Mouse (Mus musculus) frontal cortex, postnatal 14 days (tissue): ENCODE results near the gene Stx11.

Source experiments
- DNase-seq, 2 experiments: peaks; one replicate each; pipeline ENCODE4 v3.0.0; 2022; ENCODE audit warnings: low spot score in 2 of 2

Stx11 gene

DNA sequence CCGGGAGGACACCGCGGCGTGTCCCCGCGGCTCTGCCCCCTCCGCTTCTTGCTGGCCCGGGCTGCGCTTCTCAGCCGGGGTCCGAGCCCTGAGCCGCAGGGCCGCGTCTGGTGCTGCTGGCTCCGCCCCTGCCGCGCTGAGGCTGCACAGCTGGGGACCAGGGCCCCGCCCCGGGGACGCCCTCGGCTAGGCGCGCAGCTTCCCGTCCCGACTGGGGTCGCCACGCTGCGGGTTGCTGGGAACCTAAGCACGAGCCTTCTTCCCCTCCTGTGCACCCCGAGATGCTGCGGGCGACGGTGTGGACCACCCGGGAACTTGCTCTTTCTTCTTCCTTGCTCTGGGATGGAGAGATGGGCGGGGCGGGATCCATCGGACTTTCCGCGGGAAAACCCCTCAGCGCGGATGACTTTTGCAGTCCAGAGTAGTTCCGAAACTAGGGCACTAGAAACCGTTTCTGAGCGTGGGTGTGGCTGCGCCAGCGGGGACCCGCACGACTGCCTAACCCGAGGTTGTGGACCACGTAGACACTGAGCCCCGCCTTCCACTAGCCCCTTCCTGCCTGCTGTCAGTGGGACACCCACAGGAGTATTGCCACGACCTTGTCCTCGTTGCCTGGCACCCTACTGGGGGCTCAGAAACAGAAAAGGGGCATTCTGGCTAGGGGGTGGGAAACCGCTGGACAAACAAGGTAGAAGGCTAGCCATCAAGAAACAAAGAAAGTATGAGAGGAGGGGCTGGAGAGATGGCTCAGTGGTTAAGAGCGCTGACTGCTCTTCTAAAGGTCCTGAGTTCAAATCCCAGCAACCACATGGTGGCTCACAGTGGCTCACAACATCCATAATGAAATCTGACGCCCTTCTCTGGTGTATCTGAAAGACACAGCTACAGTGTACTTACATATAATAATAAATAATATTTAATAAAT is at the start of gene Stx11:
Stx11 (minus strand) TSS at position 148 of the 925 bp plus-strand sequence.
- DNase-seq, result no peak

DNA sequence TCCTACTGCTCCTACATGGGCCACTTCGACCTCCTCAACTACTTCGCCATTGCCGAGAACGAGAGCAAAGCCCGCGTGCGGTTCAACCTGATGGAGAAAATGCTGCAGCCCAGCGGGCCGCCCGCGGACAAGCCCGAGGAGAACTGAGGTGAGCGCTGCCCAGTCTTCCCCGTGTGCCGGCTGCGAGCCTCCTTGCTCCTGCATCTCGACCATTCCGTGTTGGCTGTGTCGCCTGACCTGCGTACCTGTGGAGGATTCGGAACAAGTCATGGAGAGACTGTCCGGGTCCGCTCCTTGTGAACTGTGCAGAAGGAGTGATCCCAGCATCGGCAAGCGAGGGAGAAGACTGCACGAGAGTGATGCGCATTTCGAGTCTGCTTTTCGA is 44.6 kb upstream of the Stx11 start:
- no peak for DNase-seq

DNA sequence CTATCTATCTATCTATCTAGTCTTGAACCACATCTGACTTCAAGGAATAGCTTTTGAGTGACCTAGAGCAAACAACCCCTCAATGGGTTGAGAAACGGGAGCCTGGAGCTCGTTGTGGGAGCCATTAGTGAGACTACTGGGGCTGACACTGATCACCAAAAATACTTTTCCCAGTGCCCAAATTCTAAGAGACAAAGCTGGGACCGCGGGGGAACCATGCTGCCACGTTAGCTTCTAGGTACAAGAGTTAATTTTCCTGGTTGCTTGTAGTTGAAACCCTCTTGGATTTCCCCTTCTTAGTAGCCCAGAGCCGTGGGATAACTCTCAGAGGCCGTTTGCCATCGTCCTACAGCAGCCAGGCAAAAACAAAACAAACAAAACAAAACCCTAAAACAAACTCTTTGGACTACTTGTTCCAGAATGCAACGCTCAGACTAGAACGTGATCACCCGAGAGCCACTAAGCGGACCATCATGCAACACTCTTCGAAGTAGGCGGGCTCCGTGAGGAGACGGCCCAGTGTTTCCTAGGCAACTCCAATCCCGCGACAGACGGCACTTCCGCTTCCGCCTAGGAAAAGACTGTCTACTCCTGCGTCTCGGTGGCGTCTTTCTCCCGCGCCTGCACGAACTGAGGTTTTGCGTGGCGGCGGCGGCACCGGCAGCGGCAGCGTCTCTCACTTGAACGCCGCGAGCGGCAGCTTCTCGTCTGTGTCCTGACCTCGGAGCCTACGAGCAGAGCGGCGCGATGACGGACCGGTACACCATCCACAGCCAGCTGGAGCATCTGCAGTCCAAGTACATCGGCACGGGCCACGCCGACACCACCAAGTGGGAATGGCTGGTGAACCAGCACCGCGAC is 44.0 kb upstream of the Stx11 start:
- peak; percentile 95 for DNase-seq

DNA sequence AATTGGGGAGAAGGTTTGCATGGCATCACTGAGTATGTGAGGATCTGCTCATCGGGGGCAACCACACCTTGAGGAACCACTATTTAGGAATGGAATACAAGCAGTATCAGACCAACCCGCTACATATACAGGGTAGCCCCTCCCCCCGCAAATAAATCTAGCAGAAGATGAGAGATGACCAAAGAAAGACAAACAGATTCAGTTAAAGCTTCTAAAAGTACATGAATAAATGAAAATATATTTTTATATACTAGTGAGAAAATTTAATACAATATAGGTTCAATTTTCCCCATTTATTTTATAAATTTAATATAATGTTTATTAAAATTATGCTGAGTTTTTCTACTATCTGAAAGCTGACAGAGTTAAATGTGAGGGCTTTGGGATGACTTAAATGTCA is 40.9 kb upstream of the Stx11 start, which contains the start of gene Sf3b5:
Sf3b5 (plus strand) TSS at position 301 of the 400 bp plus-strand sequence.
- DNase-seq, result no peak

DNA sequence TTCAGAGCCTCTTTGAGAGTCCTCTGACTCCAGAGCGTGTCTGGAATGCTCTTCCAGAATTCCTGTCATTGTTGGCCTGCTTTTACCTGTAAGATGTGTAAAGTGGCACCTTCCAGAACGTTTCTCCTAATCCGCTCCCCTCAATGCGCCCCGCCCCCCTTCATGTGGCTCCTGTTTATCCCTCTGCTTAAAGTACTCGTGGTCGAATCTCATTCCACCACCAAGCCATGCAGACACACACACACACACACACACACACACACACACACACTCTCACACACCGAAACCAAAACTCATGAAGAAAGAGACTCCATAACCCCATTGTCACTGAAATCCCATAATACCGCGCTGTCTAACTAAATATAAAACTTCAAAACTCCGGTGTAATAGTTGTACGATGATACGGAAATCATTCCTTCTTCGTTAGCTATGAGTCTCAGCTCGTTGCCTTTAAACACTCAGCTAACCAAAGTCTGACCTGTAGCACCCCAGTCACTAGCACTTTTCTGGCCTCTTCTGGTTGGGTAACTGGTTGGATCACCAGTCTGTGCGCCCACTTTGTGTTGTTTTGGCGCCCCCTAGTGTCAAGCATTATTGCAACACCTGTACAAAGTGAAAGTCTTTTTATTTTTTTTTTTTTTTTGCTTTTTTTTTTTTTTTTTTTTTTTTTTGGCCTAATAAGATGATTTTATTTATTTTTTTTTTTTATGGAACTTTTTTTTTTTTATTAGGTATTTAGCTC is 32.8 kb upstream of the Stx11 start:
- DNase-seq, result peak in 1 of 2 experiments; percentile 70

DNA sequence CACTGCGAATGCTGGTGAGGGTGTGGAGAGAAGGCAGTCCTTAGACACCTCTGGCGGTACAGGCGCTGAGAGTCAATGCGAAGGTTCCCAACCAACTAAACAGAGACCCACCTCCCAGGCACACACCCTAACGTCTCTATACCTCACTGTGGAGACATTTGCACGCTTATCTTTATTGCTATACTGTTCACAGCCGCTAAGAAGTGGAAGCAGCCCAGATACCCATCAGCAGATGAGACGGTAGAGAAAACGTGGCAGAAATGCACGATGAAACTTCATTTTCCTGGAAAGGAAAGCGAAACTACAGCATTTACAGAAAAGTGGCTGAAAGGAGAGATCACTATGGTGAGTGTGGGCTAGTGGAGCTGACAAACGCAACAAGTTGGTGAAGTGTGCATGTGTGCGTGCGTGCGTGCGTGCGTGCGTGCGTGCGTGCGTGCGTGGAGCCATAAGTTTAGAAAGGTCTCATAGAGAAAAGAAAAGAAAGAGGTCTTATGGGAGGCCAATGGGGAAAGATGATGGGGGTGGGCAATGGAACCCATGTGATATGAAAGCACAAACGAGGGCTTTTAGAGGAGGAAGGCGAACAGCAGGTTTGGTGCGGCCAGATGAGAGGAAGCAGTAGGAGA is 29.4 kb upstream of the Stx11 start:
- DNase-seq, result no peak

DNA sequence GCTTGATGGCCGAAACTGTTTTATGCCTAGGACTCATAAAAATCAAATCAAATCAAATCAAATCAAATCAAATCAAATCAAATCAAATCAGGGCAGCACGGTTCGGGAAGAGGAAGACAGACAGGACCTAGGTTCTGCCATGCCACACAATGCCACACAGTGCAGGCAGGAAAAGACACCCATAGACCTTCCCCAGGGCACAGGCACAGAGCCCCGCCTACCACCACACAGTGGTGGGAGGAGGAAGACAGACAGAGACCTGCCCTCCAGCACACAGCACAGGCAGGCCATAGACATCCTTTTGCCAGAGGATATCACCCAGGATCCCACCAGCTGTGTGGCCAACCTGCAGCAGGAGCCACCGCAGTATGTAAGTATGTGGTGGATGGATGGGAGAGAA is 27.9 kb upstream of the Stx11 start:
- DNase-seq, result no peak

DNA sequence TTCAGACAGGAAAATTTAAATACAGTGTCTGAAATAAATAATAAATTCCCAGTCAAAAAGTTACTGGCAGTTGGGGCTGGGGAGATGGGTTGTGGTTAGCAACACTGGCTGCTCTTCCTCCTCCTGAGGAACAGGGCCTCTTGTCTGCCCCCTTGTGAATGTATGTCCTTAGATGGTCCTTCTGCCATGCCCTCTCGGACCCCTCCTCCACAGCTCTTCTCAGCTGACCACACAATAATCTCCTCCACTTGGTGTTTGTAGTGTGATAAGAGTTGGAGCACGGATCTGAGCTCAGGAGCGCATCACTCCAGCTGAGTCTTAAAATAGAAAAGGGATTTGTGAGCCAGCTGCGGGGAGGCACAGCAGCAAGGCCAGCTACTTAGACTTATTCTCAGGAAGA is 22.8 kb upstream of the Stx11 start:
- DNase-seq, result no peak

DNA sequence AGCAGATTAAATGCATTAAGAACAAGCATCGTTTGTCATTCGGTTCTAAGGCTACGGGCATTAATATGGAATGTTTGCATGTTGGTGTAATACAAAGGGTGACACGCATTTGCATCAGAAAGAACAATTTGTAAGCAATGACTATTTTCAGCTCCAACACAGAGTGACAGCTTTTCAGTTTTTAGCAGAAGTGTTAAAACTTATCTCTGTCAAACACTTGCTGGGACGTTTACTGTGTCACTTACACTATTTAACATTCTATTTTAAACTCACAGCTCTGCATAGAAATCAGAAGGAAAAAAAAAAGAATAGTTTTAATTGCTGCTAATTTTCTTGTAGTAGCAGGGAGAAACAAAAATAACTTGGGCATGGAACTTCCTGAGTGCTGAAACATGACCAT is 22.4 kb upstream of the Stx11 start:
- DNase-seq, result no peak

DNA sequence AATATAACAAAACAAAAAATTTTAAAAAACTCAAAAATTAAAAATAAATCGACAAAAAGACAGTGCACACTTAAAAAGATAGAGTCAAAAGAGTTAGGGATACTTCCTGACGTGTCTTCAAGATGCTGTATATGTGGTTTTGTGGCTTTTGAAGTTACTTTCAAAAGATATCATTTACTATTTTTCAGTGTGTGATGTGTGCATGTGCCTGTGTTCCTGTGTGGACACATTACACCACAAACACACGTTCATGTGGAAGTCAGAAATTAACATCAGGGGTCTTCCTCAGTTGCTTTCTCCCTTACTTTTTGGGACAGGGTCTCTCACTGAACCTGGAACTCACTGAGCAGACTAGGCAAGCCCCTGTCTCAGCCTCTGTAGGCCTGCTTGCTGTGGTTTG is 20.9 kb upstream of the Stx11 start:
- DNase-seq, result no peak

DNA sequence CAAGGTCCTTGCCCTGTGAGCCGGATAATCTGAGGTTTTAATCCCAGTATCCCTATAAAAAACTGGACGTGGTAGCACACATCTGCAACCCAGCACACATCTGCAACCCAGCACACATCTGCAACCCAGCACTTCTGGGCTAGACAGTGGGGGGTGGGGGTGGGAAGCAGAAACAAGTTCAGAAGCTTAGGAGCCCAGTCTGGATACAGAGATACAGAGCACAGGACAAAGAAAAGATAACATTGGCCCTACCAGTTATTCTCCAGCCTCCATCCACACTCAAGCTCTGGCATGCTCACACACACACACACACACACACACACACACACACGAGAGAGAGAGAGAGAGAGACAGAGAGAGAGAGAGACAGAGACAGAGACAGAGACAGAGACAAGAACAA is 19.4 kb upstream of the Stx11 start:
- no peak for DNase-seq

DNA sequence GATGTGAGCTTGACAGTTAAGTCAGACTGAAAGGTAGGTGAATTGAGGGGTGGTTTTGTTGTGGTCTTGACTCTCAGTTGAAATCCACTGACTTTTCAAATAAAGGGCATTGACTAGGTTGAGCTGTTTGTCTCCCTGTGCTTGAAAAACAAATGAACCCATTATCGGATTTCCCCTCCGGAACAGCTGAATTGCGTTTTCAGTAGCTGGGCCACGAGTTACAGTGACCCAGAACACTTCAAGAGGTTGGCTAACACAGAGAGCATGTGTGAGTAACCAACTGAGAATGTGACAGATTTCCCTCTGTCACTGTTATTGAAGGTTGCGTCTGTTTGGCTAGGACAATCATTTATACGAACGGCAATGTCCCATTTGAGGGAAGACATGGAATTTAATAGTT is 17.0 kb upstream of the Stx11 start:
- no peak for DNase-seq

DNA sequence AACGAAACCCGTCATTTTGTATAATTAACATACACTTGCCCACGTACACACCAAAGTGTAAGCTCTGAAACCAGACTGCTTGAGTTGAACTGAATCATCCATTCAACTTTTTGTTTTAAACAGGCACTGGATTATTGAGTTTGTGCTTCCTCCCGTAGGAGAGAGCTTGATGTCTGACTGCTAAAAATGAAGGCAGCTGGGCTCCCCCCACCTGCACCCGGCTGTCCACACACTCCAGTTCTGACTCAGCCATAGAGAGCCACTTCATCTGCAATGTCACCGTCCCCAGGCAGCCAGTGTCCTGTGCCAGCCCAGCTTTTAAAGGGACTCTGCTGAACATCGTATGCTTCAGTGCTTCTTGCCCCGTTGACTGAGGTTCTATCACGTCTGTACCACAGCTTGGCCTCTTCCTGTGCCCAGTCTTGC is 13.7 kb upstream of the Stx11 start:
- DNase-seq, result no peak

DNA sequence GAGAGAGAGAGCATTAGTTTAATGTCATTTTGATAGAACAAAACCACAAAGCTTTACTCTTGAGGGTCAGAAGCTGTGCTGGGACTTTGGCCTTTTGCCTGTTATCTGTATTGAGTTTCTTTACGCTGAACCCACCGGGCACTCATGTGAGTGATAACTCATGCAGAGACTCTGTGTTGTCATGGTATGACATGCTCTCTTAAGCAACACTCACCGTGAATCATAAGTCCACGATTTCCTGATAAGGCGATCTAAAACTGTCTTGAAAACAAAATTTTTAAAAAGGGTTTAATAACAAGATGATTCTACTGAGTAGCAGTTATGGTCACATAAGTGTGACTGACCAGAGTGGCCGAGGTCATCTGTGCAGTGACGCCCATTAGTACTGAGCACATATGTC is 12.5 kb upstream of the Stx11 start:
- no peak for DNase-seq

DNA sequence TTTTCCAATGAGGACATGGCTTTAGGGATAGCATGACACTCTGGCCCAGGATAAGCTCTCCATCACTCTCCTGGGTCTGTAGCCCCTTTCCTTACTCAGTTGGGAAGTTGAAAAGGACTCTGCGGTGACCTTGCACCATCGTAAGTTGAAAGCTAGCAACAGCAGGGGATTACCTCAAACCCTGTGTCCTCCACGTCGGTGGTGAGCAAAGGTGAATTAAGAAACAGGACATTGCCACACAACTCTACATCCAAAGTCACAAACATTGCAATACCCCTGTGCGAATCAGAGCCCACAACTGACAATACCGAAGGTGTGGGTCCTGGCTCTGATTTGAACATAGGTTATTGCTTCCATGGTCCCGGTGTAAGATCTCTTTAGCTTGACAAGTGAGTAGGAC is 11.9 kb upstream of the Stx11 start:
- no peak for DNase-seq

DNA sequence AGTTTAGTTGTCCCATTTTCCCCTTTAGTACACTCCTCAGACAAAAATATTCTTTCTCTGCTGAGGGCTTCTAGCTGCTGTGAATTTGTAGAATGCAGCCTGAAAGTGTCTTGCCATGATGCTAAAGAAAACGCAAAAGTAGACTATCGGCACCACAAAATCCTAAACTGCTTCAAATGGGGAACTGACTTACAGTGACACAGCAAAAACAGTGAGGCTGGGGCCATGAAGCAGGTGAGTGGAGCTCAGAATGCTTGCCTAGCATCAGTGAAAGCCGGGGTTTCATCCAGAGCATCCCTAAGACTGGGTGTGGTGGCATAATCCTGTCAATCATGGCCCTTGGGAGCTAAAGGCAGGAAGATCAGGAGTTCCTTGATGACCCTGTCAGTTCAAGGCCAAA is 11.4 kb upstream of the Stx11 start:
- DNase-seq, result no peak

DNA sequence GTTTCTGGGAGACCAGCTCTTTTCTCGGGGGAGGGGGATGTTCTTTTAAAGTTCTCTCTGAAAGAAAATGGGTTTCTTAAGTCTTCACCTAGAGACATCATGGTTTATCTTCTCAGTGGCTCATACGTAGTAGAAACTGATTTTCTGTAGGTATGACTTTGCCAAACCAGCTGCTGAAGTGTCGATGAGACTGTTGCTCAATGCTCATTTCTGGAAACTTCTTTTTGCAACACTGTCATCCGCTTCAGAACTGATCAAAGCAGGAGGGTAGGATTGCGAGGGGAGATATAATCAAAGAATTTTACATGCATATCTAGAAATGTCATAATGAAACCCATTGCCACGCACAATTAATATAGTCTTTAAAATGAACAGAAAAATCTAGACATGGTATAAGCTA is 10.5 kb upstream of the Stx11 start:
- no peak for DNase-seq

DNA sequence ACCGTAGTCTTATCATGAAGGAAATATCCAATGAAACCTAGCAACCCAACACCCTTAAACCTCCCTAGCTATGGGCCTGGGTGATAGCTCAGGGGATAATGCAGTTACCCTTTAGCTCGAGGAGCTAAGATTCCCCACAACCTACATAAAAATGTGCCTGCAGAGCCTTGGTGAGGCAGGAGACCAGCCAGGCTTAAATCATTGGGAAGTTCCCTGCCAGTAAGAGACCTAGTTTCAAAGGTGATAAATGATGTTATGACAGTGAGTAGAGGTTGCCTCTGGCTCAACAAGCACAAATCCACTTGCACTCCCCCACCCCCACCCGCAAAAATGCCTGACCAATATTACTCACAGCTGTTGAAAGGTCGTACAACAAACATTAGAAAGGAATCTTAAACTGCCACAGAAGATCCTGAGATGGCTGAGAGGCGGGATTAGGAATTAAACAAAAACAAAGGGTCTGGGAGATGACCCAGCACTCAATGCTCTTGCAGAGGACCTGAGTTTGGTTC is 1.6 kb upstream of the Stx11 start:
- DNase-seq, result no peak

DNA sequence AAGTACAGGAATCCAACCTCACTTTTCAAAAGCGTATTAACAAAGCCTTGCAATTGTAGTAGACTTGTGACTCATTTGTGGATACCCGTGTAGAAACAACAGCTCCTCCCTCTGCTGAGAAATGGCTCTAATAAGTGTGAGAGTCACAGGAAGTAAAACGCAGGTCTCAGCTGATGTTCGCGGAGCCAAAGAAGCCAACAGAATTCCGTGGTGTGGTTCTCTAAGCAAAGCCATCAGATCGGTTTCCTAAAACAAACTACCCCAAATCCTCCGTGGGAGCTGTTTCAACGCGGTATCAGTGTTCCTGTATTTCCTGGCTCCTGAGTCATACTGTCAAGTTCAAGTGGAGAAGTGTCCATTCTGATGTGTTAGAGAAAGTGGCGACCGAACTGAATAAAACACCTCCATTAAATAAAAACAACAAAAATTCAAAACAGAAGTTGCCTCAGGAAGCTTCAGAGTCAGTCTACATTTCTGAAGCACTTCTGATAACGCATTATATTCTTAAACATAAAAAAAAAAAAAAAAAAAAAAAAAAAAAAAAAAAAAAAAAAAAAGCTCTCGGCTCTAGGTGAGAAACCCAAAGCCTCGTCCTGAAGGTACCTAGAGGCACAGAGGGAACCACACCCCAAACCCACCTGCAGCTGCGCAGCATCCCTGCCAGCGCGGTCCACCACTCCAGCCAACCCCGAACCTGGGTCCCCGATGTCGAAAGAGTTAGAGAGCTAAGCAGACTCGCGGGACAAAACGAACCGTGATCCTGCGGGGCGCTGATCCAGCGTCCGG is 543 bp downstream of the Stx11 start:
- DNase-seq, result no peak

DNA sequence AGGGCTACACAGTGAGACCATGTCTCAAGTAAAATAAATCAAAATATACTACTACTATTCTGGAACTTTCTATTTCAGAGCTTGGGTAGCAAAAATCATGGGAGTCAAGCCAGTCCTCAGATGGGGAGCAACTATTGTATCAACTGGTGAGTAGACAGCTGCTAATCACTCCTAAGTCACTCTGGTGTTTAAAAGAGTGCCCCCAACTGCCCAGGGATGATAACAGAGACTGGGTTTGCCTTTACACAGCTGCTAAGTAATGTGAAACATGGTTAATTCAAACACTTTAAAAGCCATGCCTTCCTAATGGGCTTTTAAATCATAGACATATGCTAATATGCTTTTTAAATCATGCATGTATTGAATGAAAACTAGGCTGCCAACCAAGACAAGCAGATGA is 1.9 kb downstream of the Stx11 start:
- no peak for DNase-seq

DNA sequence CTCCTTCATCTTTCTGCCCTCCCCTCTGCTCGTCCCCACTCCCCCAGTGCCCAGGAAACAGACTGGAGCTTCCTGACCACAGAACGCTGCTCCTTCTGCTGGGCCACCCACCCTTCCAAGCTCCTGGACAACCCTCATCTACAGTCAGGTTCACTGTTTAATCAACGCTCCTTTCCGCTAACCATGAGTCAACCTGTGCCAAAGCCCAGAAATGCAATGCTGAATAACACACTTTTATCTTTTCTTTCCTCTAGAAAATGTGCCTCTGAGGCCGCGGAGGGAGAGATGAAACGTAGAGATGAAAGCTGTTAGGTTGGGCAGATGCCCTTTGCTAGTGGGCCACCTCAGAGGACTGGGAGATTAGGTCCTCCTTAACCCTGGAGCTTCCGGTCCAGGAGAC is 2.6 kb downstream of the Stx11 start:
- DNase-seq, result no peak
